Mouse (Mus musculus) layer of hippocampus, adult 11-12 months (tissue): Measurements from ENCODE around the gene Mtap.

Experiments
- DNase-seq: peaks from one replicate; pipeline ENCODE4 v3.0.0; 2022; ENCODE audit warnings: low spot score

Gene Mtap

DNA sequence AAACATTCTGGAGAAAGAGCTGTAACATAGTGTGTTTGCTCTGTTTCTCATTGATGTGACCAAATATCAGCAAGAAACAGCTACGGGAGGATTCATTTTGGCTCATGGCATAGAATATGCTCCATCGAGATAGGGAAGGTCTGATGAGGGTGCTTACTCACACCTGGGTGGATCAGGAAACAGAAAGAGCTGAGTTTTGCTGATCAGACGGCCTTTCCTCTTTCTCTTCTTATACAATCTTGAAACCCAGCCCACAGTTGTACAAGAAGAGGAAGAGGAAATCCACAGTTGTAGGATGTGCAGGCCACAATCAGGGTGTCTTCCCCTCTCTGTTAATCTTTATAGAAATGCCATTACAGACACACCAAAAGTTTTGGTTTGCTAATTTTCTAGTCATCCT lies 75.3 kb downstream of the Mtap start:
- DNase-seq: no peak
